Mouse (Mus musculus) erythroblast, embryonic 14.5 days (primary cell): ENCODE measurements around the gene Hoxc9.

Source experiments
- GATA1 ChIP-seq: IDR thresholded peaks from 2 replicates; pipeline ENCODE4 v1.6.1; 2012; ENCODE audit warnings: low read length, inconsistent platforms, mixed read lengths
- TAL1 ChIP-seq: IDR thresholded peaks from 3 replicates; pipeline ENCODE4 v1.6.1; 2012; ENCODE audit warnings: low read length, inconsistent platforms, mixed read lengths

DNA sequence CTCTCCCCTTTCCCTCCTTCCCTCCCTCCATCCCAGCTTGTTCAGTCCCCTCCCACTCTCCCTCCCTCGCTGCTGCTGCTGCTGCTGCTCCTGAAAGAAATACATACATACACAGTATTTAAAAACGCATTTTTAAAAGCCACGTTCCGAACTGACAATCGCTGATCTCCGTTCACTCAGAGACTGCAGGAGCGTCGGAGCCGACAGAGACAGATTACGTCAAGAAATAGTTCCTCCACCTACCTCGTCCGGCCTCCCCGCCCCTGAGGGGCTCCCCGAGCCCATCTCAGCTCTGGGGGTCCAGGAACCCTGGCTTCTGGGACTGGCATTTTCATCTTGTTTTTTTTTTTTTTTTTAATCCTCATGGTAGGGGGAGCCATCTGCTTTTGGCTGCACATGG lies 4.7 kb downstream of the Hoxc9 start:
- TF ChIP-seq GATA1 = no peak
- TF ChIP-seq TAL1 = no peak
